Mouse (Mus musculus): ENCODE data around the gene Scarb1.

Gene Scarb1

DNA sequence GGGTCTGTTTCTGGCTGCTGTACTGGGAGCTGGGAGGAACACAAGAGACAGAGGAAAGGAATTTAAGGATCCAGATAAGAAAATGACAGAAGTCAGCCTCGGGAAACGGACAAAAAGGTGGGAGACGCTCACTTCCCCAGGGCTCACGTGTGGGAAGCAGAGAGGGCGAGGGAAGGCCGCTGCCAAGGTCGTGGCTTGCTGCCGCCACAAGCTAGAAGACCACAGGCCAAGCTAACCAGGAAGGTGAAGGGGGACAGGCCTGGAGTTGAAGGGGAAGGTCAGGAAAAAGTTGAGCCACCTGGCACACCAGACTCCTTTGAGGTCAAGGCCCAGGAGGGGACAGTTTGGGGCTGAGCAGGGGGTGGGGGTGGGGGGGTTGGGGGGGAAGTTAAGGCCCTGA is 10.2 kb downstream of the Scarb1 start:
- no peak for DNase-seq

GRCm38 (mm10) chr5:125330191-125330590 is 10.7 kb downstream of the Scarb1 start:
- no peak for DNase-seq

- no peak for DNase-seq
These were observed 13.1 kb downstream of the Scarb1 start for GRCm38 (mm10) chr5:125327596-125328385.

- DNase-seq = no peak
These were observed 14.5 kb downstream of the Scarb1 start for GRCm38 (mm10) chr5:125326351-125326750.

- DNase-seq = no peak
These were observed 15.0 kb downstream of the Scarb1 start for GRCm38 (mm10) chr5:125325931-125326330.

GRCm38 (mm10) chr5:125325285-125325684 is 15.6 kb downstream of the Scarb1 start:
- DNase-seq = no peak

GRCm38 (mm10) chr5:125323939-125324480 is 16.9 kb downstream of the Scarb1 start:
- no peak for DNase-seq

GRCm38 (mm10) chr5:125323128-125323527 is 17.8 kb downstream of the Scarb1 start:
- no peak for DNase-seq

DNA sequence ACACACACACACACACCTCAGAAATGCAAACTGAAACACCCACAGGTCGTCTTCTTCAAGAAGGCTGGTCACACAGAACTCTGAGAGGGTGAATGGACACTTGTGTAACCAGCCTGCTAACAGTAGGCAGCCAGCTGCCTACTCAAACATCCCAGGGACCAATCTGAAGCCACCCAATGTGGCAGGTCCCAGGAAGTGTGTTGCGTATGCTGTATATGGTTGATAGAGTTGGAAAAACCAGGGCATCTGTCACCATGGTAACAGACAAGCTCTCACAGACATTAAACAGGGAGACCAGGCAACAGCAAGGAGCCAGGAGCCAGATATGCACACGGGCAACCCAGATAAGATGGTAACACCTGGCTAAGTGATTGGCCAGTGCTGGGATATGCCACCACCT is 19.1 kb downstream of the Scarb1 start:
- DNase-seq = no peak

GRCm38 (mm10) chr5:125319057-125319800 is 21.7 kb downstream of the Scarb1 start:
- no peak for DNase-seq

DNA sequence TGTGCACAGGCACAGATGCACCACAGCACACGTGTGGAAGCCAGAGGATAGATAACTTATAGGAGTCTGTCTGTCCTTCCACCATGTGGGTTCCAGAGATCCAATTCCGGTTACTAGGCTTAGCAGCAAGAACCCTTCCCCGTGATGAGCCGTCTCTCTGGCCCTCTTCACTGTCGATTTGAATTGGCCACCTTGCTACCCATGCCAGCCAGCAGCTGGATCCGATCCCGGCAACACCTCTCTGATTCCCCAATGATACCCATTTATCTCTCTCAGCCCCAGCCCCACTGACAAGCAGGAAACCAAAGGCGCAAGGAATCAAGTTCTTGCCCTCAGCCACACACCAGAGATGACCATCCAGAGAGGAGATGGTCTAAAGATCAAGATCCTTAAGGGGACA is 22.9 kb downstream of the Scarb1 start:
- no peak for DNase-seq

GRCm38 (mm10) chr5:125317296-125317695 is 23.6 kb downstream of the Scarb1 start:
- DNase-seq = no peak

- DNase-seq = no peak
These were observed 24.1 kb downstream of the Scarb1 start for GRCm38 (mm10) chr5:125316771-125317170.

DNA sequence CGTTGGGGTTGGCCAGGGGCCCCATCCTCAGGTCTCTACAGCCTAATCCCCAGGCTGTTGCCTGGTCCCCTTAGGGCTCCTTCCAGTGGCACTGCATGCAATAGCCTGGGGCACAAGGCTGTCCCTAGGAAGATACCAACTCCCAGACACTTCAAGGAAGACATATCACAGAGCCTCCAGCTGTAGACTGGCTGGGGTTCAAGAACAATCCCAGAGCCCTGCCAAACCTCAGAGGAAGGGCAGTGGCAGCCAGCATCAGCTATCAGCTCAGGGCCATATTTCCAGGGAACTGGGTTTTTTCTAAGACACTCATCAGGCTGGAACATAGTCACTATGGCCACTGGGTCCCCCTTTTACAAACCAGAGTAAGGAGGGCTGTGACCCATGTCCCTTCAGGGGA is 25.8 kb downstream of the Scarb1 start:
- no peak for DNase-seq

DNA sequence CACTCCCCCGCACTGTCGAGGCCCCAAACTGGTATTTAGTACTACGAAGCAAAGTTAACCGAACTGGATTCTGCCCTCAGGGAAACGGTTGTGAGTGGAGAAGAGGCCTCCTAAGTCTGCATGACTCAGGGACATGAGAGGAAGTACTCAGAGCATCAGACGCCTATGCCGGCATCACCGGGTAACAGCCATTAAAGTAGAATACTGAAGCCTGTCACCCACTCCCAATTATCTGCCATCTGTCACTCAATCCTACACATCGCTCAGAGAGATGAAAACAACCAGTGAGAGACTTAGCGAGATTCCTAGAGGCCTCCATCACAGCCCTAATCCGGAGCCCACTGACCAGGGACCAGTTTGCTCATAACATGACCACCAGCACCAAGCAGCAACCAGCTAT is 26.9 kb downstream of the Scarb1 start:
- DNase-seq = peak; percentile 55

GRCm38 (mm10) chr5:125312970-125313597 is 27.8 kb downstream of the Scarb1 start:
- DNase-seq = peak; percentile 32

DNA sequence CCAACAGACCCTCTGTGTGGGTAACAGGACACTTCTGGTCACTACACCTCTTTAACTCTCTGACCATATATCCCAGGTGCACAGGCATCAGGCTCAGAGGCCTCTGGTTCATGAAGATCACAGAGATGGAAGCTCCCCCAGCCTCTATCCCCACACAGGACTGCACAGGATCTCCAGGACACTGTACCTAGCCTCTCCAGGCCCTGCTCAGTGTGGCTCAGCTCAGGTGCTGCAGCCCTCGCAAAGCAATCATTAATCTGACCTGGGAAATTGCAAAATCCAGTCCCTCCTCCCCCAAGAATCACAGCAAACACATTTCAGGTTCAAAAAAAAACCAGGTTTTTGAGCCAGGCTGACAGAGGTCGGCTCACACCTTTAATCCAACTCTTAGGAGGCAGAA is 29.9 kb downstream of the Scarb1 start:
- no peak for DNase-seq

- no peak for DNase-seq
These were observed 31.7 kb downstream of the Scarb1 start for GRCm38 (mm10) chr5:125309193-125309592.

GRCm38 (mm10) chr5:125306824-125307223 is 34.1 kb downstream of the Scarb1 start:
- DNase-seq = no peak

DNA sequence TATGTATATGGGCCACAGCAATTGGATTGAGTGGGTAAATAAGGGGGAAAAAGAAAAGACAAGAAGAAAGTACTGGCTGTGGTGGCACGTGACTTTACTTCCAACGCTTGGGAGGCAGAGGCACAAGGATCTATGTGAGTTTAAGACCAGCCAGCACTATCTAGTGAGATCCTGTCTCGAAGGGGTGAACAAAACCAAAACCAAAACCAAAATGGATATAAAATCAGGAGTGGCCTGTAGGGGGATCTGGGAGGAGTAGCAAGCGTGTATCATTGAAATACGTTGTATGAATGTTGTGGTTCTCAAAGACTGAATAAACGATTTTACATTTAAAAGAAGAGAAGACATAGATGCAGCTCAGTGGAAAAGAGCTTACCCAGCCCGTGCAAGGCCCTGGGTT is 34.5 kb downstream of the Scarb1 start:
- DNase-seq = no peak

- DNase-seq = no peak
These were observed 35.4 kb downstream of the Scarb1 start for GRCm38 (mm10) chr5:125305229-125306081.

DNA sequence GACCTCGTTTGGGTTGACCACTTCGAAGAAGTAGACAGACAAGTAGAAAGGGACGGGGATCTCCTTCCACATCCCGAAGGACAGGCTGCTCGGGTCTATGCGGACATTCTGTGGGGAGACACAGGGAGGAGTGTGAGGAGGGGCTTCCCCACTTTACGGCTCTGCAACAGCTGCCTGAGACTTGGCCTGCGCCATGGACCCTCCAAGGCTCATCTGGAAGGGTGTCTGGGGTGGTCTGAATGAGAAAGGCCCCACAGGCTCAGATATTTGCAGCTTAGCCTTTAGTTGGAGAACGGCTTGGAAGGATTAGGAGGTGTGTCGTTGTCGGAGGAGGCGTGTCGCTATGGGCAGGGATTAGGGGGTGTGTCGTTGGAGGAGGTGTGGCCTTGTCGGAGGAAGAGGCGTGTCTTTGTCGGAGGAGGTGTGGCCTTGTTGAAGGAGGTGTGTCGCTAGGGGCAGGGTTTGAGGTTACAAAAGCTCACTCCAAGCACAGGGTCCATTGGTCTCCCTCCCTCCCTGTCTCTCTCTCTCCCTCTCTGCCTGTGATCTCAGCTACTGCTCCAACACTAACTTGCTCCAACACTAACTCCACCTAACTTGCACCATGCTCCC is 36.5 kb downstream of the Scarb1 start:
- no peak for DNase-seq
